Mouse (Mus musculus) forebrain, postnatal 0 days (tissue): Measurements from ENCODE around the gene Tpm3. TPM values are rescaled to one million over a fixed set of nuclear protein-coding genes. Genes with fewer than 3 reads are reported as not detected.
A peak's percentile ranks its signal among the peaks of the same experiment; 100 is the strongest.

Experiments
- ATAC-seq: fragments of 200-750 bp; cut with Nextera tagmentation; 2 replicates; pipeline ENCODE4 v1.8.0; 2017; ENCODE audit warnings: mild to moderate bottlenecking, moderate library complexity
- DNase-seq: peaks from one replicate; pipeline ENCODE4 v3.0.0-alpha.2; 2015
- H3K27ac ChIP-seq: fragments of 300-500 bp; sonication (generic); 2 replicates; pipeline ENCODE4 v1.5.1; 2014; ENCODE audit warnings: low read depth, mild to moderate bottlenecking, antibody characterized with exemption, low read length, moderate library complexity, mixed read lengths
- H3K27me3 ChIP-seq: fragments of 300-500 bp; sonication (generic); 2 replicates; pipeline ENCODE4 v1.6.1; 2014; ENCODE audit warnings: mild to moderate bottlenecking, low read length, mixed read lengths; ENCODE audit not compliant: insufficient read depth
- H3K36me3 ChIP-seq: fragments of 300-500 bp; sonication (generic); 2 replicates; pipeline ENCODE4 v1.6.1; 2014; ENCODE audit warnings: mild to moderate bottlenecking, moderate library complexity; ENCODE audit not compliant: insufficient read depth
- H3K4me1 ChIP-seq: fragments of 300-500 bp; sonication (generic); 2 replicates; pipeline ENCODE4 v1.6.1; 2014; ENCODE audit warnings: antibody characterized with exemption; ENCODE audit not compliant: insufficient read depth
- H3K4me2 ChIP-seq: fragments of 300-500 bp; sonication (generic); 2 replicates; pipeline ENCODE4 v1.6.1; 2014; ENCODE audit warnings: low read depth, mild to moderate bottlenecking, moderate library complexity
- H3K4me3 ChIP-seq: fragments of 300-500 bp; sonication (generic); 2 replicates; pipeline ENCODE4 v1.5.1; 2014; ENCODE audit warnings: low read depth, low read length, mixed read lengths
- H3K9ac ChIP-seq: fragments of 300-500 bp; sonication (generic); 2 replicates; pipeline ENCODE4 v1.6.1; 2014; ENCODE audit warnings: mild to moderate bottlenecking
- H3K9me3 ChIP-seq: fragments of 300-500 bp; sonication (generic); 2 replicates; pipeline ENCODE4 v1.6.1; 2016; ENCODE audit warnings: low read length
- CTCF ChIP-seq: sonication (generic); IDR thresholded peaks from 2 replicates; pipeline ENCODE4 v1.5.1; 2016; ENCODE audit warnings: antibody characterized with exemption, control low read depth, low read depth
- WGBS: fragments of 180-500 bp; shearing (Covaris S2); extraction: QIAGEN DNeasy Blood & Tissue Kit; methylation state at CpG from one replicate; pipeline ENCODE4 v1.1.7; 2014; 5-methylcytosine and 5-hydroxymethylcytosine counted together
- polyA plus RNA-seq: library from polyadenylated mRNA; unstranded; fragments of >200 nt; fragmentation: Nextera tagmentation; extraction: Ambion mirVana; gene quantifications from 2 replicates; pipeline ENCODE4 v1.2.1, GENCODE M21; 2015
- total RNA-seq: library from RNA; depleted of rRNA; stranded (reverse); fragments of >200 nt; gene quantifications from 2 replicates; pipeline ENCODE4 v1.2.3, GENCODE M21; 2014

The Tpm3 gene
- total and polyA plus RNA-seq, 2 experiments from 2014 or later: 316 to 440 TPM

DNA sequence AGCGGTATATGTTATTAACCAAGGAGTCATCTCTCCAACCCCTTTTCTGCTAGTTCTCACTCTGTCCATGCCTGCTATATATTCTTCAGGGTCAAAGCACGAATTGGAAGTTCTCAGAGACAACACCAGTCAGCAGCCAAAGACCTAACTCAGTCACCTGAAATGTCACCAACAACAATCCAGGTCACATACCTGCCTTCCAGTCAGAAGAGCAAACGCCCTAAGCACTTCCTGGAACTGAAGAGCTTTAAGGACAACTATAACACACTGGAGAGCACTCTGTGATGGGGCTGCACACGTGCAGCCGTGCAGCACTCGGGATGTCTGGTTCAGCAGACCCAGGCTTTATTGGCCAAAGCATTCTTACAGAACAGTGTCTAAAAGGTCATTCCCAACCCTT is 10.9 kb upstream of the Tpm3 start:
- no peak for DNase-seq
- no peaks in the 10 kb centered on the region for H3K9me3 ChIP-seq
- WGBS: 93% methylated on average over 6 of the region's 6 CpGs
- no peak overlapping the region for H3K4me2 ChIP-seq
- no peak overlapping the region for H3K4me3 ChIP-seq
- H3K36me3 ChIP-seq: peaks cover 49% of the 10 kb centered on the region
- no peaks in the 10 kb centered on the region for H3K4me1 ChIP-seq
- no peaks in the 10 kb centered on the region for H3K27me3 ChIP-seq
- no peak overlapping the region for H3K9ac ChIP-seq
- no peak for ATAC-seq
- TF ChIP-seq CTCF: no peak
- no peak overlapping the region for H3K27ac ChIP-seq

DNA sequence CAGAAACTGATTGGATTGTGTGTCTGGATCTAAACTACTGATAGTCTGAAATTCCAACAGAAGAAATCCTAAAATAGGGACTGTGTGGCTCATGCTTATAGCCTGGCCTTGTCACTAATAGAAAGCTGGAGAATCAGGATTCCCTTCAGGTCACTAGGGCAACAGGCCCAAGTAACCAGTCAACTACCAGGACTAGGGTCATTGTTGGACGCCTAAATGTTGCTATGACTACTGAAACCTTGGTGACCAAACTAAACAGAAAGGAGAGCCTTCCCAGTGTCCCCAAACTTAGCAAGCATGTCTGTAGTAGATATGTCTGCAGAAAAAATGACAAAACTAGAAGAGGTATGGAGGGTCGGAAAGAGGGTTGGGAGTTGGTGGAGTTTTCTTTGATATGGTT is 9.9 kb upstream of the Tpm3 start:
- Histone ChIP-seq H3K27me3 (no peaks in the 10 kb centered on the region), H3K27ac (no peak overlapping the region), H3K9ac (no peak overlapping the region), H3K4me2 (no peak overlapping the region), H3K4me1 (no peaks in the 10 kb centered on the region), H3K36me3 (peaks cover 40% of the 10 kb centered on the region), H3K4me3 (no peak overlapping the region), H3K9me3 (no peaks in the 10 kb centered on the region)
- ATAC-seq (no peak), DNase-seq (no peak)
- no peak for TF ChIP-seq CTCF
- 58% methylated on average over 2 of the region's 2 CpGs for WGBS

DNA sequence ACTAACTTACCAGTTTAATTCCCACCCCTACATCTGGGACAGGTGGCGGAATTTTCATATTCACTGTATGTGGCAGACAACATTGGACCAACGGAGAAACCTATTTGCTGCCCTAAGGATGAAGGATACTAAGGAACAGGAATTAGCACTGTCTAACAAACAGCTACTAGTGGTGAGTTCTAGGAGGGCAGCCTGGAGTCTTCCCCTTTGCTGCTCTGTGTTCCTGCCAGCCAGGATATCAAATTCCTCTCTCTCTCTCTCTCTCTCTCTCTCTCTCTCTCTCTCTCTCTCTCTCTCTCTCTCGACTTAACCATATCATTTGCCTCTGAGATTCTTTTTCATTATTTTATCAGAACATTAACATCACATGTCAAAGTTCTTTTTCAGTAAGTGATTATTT is 8.1 kb upstream of the Tpm3 start:
- Histone ChIP-seq H3K27ac (no peak overlapping the region), H3K9me3 (no peaks in the 10 kb centered on the region), H3K4me2 (no peak overlapping the region), H3K36me3 (peaks cover 34% of the 10 kb centered on the region), H3K4me3 (no peak overlapping the region), H3K4me1 (no peaks in the 10 kb centered on the region), H3K9ac (no peak overlapping the region), H3K27me3 (no peaks in the 10 kb centered on the region)
- DNase-seq (no peak), ATAC-seq (peak; percentile 47; the same call in 1 of the 2 replicates)
- 0 out of 2 replicates have a peak, but pooled peaks have one; percentile 4 for TF ChIP-seq CTCF
- 80% methylated on average over 3 of the region's 3 CpGs for WGBS

DNA sequence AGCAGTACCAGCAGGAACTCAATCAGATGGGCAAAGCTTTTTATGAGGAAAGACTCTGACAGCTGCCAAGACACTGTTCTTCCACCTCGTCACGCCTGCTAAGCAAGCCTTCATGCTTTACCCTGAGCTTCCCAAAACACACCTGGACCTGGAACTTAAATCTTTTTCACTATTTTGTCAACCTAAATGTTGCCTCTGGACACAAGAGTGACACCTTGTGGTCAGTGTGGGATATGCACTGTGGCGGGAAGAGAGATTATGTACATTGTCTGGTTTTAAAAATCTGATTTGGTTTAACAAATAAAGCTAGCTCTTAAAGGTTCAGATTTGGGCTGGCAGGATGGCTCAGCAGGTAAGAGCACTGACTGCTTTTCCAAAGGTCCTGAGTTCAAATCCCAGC is 6.9 kb upstream of the Tpm3 start:
- Histone ChIP-seq H3K9me3 (no peaks in the 10 kb centered on the region), H3K27me3 (no peaks in the 10 kb centered on the region), H3K36me3 (peaks cover 31% of the 10 kb centered on the region), H3K9ac (no peak overlapping the region), H3K27ac (no peak overlapping the region), H3K4me1 (no peaks in the 10 kb centered on the region), H3K4me3 (no peak overlapping the region), H3K4me2 (no peak overlapping the region)
- WGBS: 63% methylated on average over 3 of the region's 3 CpGs
- TF ChIP-seq CTCF: peak; percentile 74
- no peak for ATAC-seq
- DNase-seq: no peak

DNA sequence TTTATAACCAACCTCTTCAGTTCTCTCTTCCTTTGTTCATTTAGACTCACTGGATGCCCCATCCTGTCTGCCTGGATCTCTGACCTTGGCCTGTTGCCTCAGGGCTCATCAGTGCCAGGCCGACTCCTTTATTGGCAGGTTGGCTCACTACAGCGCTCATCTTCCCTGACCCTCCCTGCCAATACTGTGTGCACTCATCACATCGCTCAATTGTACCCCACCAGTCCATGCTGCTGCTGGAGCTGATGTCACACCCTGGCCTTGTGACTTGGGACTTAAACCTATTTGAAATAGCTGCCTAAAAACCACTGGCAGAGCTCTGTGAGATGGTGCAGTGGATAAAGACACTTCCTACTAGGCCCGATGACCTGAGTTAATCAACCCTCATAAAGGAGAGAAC is 4.6 kb upstream of the Tpm3 start:
- Histone ChIP-seq H3K4me3 (no peak overlapping the region), H3K4me1 (no peaks in the 10 kb centered on the region), H3K9me3 (no peaks in the 10 kb centered on the region), H3K9ac (no peak overlapping the region), H3K36me3 (peaks cover 10% of the 10 kb centered on the region), H3K4me2 (no peak overlapping the region), H3K27ac (no peak overlapping the region), H3K27me3 (no peaks in the 10 kb centered on the region)
- ATAC-seq (no peak), DNase-seq (no peak)
- WGBS: 81% methylated on average over 4 of the region's 4 CpGs
- no peak for TF ChIP-seq CTCF

DNA sequence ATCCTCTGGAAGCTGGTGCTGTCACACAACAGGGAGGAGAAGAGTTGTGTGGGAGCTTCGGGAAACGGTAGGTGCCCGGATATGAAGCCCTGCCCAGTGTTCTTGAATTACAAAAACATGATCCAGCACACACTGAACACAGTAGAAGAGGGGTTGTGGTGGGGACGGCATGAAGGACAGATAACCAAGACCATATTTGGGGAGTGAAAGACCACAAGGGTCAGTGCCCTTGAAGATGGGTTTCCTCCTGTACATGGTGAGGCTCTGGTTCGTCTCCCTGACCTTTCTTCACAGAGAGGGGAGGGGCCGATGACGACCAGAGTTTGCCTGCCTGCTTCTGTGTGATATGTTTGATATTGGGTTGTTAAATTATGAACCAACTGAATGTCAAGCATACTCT is 2.8 kb upstream of the Tpm3 start:
- no peaks in the 10 kb centered on the region for H3K27me3 ChIP-seq

DNA sequence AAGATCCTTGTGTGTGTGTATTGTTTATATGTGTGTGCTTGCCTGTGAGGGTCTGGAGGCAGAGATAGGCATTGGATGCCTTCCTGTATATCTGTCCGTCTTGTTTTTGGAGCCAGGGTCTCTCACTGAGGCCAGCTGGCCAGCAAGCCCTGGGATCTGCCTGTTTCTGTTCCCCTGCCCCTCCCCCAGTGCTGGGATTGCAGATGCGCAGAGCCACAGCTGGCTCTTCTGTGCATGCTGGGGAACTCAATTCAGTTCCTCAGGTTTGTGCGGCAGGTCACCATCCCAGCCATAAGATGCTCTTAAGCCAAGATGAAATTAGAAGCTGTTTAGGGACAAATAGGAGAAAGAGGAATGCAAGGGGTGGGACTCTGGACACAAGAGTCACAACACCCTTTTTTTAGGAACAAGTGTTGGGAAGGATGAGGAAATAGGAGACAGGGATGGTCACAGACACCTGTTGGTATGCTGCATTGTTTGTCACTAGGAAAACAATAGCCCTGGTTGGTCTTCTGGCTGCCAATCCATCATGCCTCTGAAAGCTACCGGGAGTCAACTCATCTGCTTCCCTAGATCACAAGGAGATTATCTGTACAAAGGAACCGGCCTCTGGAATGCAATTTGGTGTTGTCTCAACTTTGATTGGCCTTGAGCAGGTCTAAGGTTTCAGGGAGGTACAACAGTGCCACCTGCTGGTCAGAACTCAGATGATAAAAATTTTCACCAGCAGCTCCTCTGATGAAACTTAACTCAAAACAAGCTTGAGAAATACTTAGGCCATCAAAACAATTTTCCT is 4.7 kb downstream of the Tpm3 start:
- no peak overlapping the region for H3K4me2 ChIP-seq
- DNase-seq (peak; percentile 90), ATAC-seq (no peak)
- H3K27ac ChIP-seq: no peak overlapping the region
- TF ChIP-seq CTCF: peak; percentile 81
- H3K27me3 ChIP-seq: no peaks in the 10 kb centered on the region
- H3K9ac ChIP-seq: no peak overlapping the region
- H3K4me1 ChIP-seq: peaks cover 9% of the 10 kb centered on the region; the same call in 1 of the 2 replicates
- no peaks in the 10 kb centered on the region for H3K36me3 ChIP-seq
- 7% methylated on average over 5 of the region's 5 CpGs for WGBS
- no peaks in the 10 kb centered on the region for H3K9me3 ChIP-seq
- H3K4me3 ChIP-seq: no peak overlapping the region

More for the DNA sequence above, 2.8 kb upstream of the Tpm3 start:
- no peak overlapping the region for H3K4me3 ChIP-seq
- H3K9ac ChIP-seq: no peak overlapping the region
- WGBS: 86% methylated on average over 7 of the region's 7 CpGs
- peaks cover 4% of the 10 kb centered on the region for H3K36me3 ChIP-seq
- no peak for TF ChIP-seq CTCF
- H3K4me2 ChIP-seq: no peak overlapping the region
- ATAC-seq: no peak
- no peaks in the 10 kb centered on the region for H3K9me3 ChIP-seq
- no peak overlapping the region for H3K27ac ChIP-seq
- DNase-seq: no peak
- no peaks in the 10 kb centered on the region for H3K4me1 ChIP-seq
